Mouse (Mus musculus) limb, embryonic 13.5 days (tissue): Measurements from ENCODE around the gene Pecam1. TPM values are rescaled to one million over a fixed set of nuclear protein-coding genes. Genes with fewer than 3 reads are reported as not detected.
A peak's percentile ranks its signal among the peaks of the same experiment; 100 is the strongest.

Source experiments
- ATAC-seq: fragments of 200-750 bp; cut with Nextera tagmentation; 2 replicates; pipeline ENCODE4 v1.8.0; 2017; ENCODE audit warnings: low read depth, moderate number of reproducible peaks, moderate TSS enrichment; ENCODE audit not compliant: low FRiP score
- H3K27ac ChIP-seq: fragments of 300-500 bp; sonication (generic); 2 replicates; pipeline ENCODE4 v1.5.1; 2015; ENCODE audit warnings: inconsistent platforms, mild to moderate bottlenecking, moderate library complexity
- H3K27me3 ChIP-seq: fragments of 300-500 bp; sonication (generic); 2 replicates; pipeline ENCODE4 v1.6.1; 2015; ENCODE audit warnings: mild to moderate bottlenecking, inconsistent platforms
- H3K36me3 ChIP-seq: fragments of 300-500 bp; sonication (generic); 2 replicates; pipeline ENCODE4 v1.6.1; 2015; ENCODE audit warnings: inconsistent platforms, mild to moderate bottlenecking, moderate library complexity
- H3K4me1 ChIP-seq: fragments of 300-500 bp; sonication (generic); 2 replicates; pipeline ENCODE4 v1.6.1; 2015; ENCODE audit warnings: inconsistent platforms
- H3K4me2 ChIP-seq: fragments of 300-500 bp; sonication (generic); replicated peaks from 2 replicates; pipeline ENCODE4 v1.6.1; 2015; ENCODE audit warnings: inconsistent platforms, mild to moderate bottlenecking, moderate library complexity
- H3K4me3 ChIP-seq: fragments of 300-500 bp; sonication (generic); 2 replicates; pipeline ENCODE4 v1.5.1; 2015; ENCODE audit warnings: moderate library complexity, mild to moderate bottlenecking, inconsistent platforms
- H3K9ac ChIP-seq: fragments of 300-500 bp; sonication (generic); 2 replicates; pipeline ENCODE4 v1.6.1; 2015; ENCODE audit warnings: mild to moderate bottlenecking, inconsistent platforms
- H3K9me3 ChIP-seq: fragments of 300-500 bp; sonication (generic); 2 replicates; pipeline ENCODE4 v1.6.1; 2016; ENCODE audit warnings: inconsistent platforms
- WGBS: fragments of 180-500 bp; shearing (Covaris S2); methylation state at CpG from one replicate; pipeline ENCODE4 v1.1.7; 2015; 5-methylcytosine and 5-hydroxymethylcytosine counted together
- polyA plus RNA-seq: library from polyadenylated mRNA; unstranded; fragments of >200 nt; fragmentation: Nextera tagmentation; extraction: Ambion mirVana; gene quantifications from 2 replicates; pipeline ENCODE4 v1.2.1, GENCODE M21; 2015

The Pecam1 gene
- polyA plus RNA-seq, result 33.5 and 36.8 TPM in 2 replicates

GRCm38 (mm10) chr11:106750121-106750751, at the start of gene Pecam1:
Gene Pecam1 (minus strand): TSS chr11:106750628.
- H3K36me3 ChIP-seq, result no peaks in the 10 kb centered on the region
- H3K27ac ChIP-seq, result no peak within 1 kb of the TSS
- H3K9me3 ChIP-seq, result peaks cover 8% of the 10 kb centered on the region; the same call in 1 of the 2 replicates
- no peak within 1 kb of the TSS for H3K4me3 ChIP-seq
- 88% methylated on average over 13 of the region's 13 CpGs for WGBS
- no peak within 1 kb of the TSS for H3K9ac ChIP-seq
- H3K4me2 ChIP-seq, result no peak within 1 kb of the TSS
- H3K4me1 ChIP-seq, result no peaks in the 10 kb centered on the region
- no peaks in the 10 kb centered on the region for H3K27me3 ChIP-seq
- ATAC-seq, result no peak

GRCm38 (mm10) chr11:106795679-106796078, 45.3 kb upstream of the Pecam1 start:
- ATAC-seq, result peak; percentile 67; the same call in 1 of the 2 replicates
- H3K9ac ChIP-seq, result peak overlapping the region; percentile 25; the same call in 1 of the 2 replicates
- peaks cover 20% of the 10 kb centered on the region for H3K4me1 ChIP-seq
- 19% methylated on average over 9 of the region's 9 CpGs for WGBS
- H3K36me3 ChIP-seq, result peaks cover 73% of the 10 kb centered on the region
- H3K27me3 ChIP-seq, result no peaks in the 10 kb centered on the region
- H3K27ac ChIP-seq, result peak overlapping the region; percentile 40; the same call in 1 of the 2 replicates
- no peak overlapping the region for H3K4me3 ChIP-seq
- H3K9me3 ChIP-seq, result peaks cover 6% of the 10 kb centered on the region; the same call in 1 of the 2 replicates
- peak overlapping the region; percentile 30 for H3K4me2 ChIP-seq

- Histone ChIP-seq H3K4me2 (no peak overlapping the region), H3K4me3 (no peak overlapping the region), H3K27me3 (no peaks in the 10 kb centered on the region), H3K36me3 (peaks cover 54% of the 10 kb centered on the region), H3K9ac (no peak overlapping the region), H3K9me3 (peaks cover 6% of the 10 kb centered on the region; the same call in 1 of the 2 replicates), H3K27ac (no peak overlapping the region), H3K4me1 (peaks cover 31% of the 10 kb centered on the region)
- 75% methylated on average over 4 of the region's 4 CpGs for WGBS
- ATAC-seq, result no peak
These were observed 43.4 kb upstream of the Pecam1 start for GRCm38 (mm10) chr11:106793846-106794245.

- Histone ChIP-seq H3K27ac (peak overlapping the region; percentile 97; the same call in 1 of the 2 replicates), H3K4me1 (peaks cover 38% of the 10 kb centered on the region), H3K36me3 (peaks cover 47% of the 10 kb centered on the region), H3K4me3 (peak overlapping the region; percentile 94), H3K9me3 (no peaks in the 10 kb centered on the region), H3K9ac (peak overlapping the region; percentile 99), H3K27me3 (no peaks in the 10 kb centered on the region), H3K4me2 (peak overlapping the region; percentile 84)
- no peak for ATAC-seq
- WGBS, result under 1% methylated on average over 6 of the region's 6 CpGs
These were observed 39.2 kb upstream of the Pecam1 start for GRCm38 (mm10) chr11:106789649-106790048.

GRCm38 (mm10) chr11:106788775-106789459, 38.5 kb upstream of the Pecam1 start, which contains the start of the genes Ddx5 and Cep95:
Gene Ddx5 (minus strand): TSS chr11:106789185.
Gene Cep95 (plus strand): TSS chr11:106789252.
- Histone ChIP-seq H3K36me3 (peaks cover 47% of the 10 kb centered on the region), H3K9ac (peak within 1 kb of the TSS; percentile 99), H3K4me1 (peaks cover 32% of the 10 kb centered on the region), H3K4me2 (peak within 1 kb of the TSS; percentile 84), H3K9me3 (no peaks in the 10 kb centered on the region), H3K27me3 (no peaks in the 10 kb centered on the region), H3K4me3 (peak within 1 kb of the TSS; percentile 94), H3K27ac (peak within 1 kb of the TSS; percentile 99)
- ATAC-seq, result peak; percentile 92
- WGBS, result under 1% methylated on average over 57 of the region's 58 CpGs

GRCm38 (mm10) chr11:106788026-106788774, 37.8 kb upstream of the Pecam1 start:
- Histone ChIP-seq H3K36me3 (peaks cover 47% of the 10 kb centered on the region), H3K9ac (peak overlapping the region; percentile 99), H3K4me2 (peak overlapping the region; percentile 84), H3K9me3 (no peaks in the 10 kb centered on the region), H3K27me3 (no peaks in the 10 kb centered on the region), H3K4me3 (peak overlapping the region; percentile 94), H3K27ac (peak overlapping the region; percentile 99), H3K4me1 (peaks cover 35% of the 10 kb centered on the region)
- ATAC-seq, result peak; percentile 79
- under 1% methylated on average over 78 of the region's 79 CpGs for WGBS

GRCm38 (mm10) chr11:106787131-106788025, 37.0 kb upstream of the Pecam1 start:
- H3K36me3 ChIP-seq, result peaks cover 47% of the 10 kb centered on the region
- under 1% methylated on average over 65 of the region's 65 CpGs for WGBS
- H3K27ac ChIP-seq, result peak overlapping the region; percentile 99
- peak; percentile 62 for ATAC-seq
- H3K9ac ChIP-seq, result peak overlapping the region; percentile 99
- H3K4me3 ChIP-seq, result peak overlapping the region; percentile 94
- no peaks in the 10 kb centered on the region for H3K27me3 ChIP-seq
- peaks cover 35% of the 10 kb centered on the region for H3K4me1 ChIP-seq
- peak overlapping the region; percentile 78 for H3K4me2 ChIP-seq
- no peaks in the 10 kb centered on the region for H3K9me3 ChIP-seq

- WGBS, result 79% methylated on average over 1 of the region's 1 CpGs
- H3K27ac ChIP-seq, result no peak overlapping the region
- H3K9ac ChIP-seq, result no peak overlapping the region
- H3K9me3 ChIP-seq, result no peaks in the 10 kb centered on the region
- peaks cover 28% of the 10 kb centered on the region for H3K4me1 ChIP-seq
- H3K4me3 ChIP-seq, result no peak overlapping the region
- H3K36me3 ChIP-seq, result peaks cover 64% of the 10 kb centered on the region
- H3K4me2 ChIP-seq, result peak overlapping the region; percentile 78; the same call in 1 of the 2 replicates
- H3K27me3 ChIP-seq, result no peaks in the 10 kb centered on the region
- no peak for ATAC-seq
These were observed 34.6 kb upstream of the Pecam1 start for GRCm38 (mm10) chr11:106785043-106785442.

- Histone ChIP-seq H3K4me1 (peaks cover 27% of the 10 kb centered on the region), H3K4me3 (no peak overlapping the region), H3K9me3 (no peaks in the 10 kb centered on the region), H3K27me3 (no peaks in the 10 kb centered on the region), H3K36me3 (peaks cover 66% of the 10 kb centered on the region), H3K9ac (no peak overlapping the region), H3K27ac (no peak overlapping the region), H3K4me2 (no peak overlapping the region)
- no peak for ATAC-seq
- 92% methylated on average over 2 of the region's 2 CpGs for WGBS
These were observed 34.0 kb upstream of the Pecam1 start for GRCm38 (mm10) chr11:106784476-106784875.

GRCm38 (mm10) chr11:106782841-106783764, 32.7 kb upstream of the Pecam1 start:
- Histone ChIP-seq H3K9me3 (no peaks in the 10 kb centered on the region), H3K4me1 (peaks cover 29% of the 10 kb centered on the region), H3K4me2 (no peak overlapping the region), H3K4me3 (no peak overlapping the region), H3K36me3 (peaks cover 66% of the 10 kb centered on the region), H3K9ac (no peak overlapping the region), H3K27me3 (no peaks in the 10 kb centered on the region), H3K27ac (no peak overlapping the region)
- WGBS, result 77% methylated on average over 9 of the region's 9 CpGs
- ATAC-seq, result no peak
